Mouse (Mus musculus) large intestine, adult 2 months (tissue): Measurements from ENCODE around the gene H2al1e. TPM values are rescaled to one million over a fixed set of nuclear protein-coding genes. Genes with fewer than 3 reads are reported as not detected.

Experiments
- DNase-seq: peaks from one replicate; pipeline ENCODE4 v3.0.0-alpha.2; 2012; ENCODE audit warnings: low read depth, low spot score
- WGBS: fragments of 180-500 bp; shearing (Covaris S2); methylation state at CpG from one replicate; pipeline ENCODE4 v1.1.7; 2018; 5-methylcytosine and 5-hydroxymethylcytosine counted together
- polyA plus RNA-seq: library from polyadenylated mRNA; depleted of rRNA; stranded (reverse); fragments of >200 nt; gene quantifications from 2 replicates; pipeline ENCODE4 v1.2.3, GENCODE M21; 2012; rRNA removed

H2al1e gene
- polyA plus RNA-seq, 1 experiment: not detected

DNA sequence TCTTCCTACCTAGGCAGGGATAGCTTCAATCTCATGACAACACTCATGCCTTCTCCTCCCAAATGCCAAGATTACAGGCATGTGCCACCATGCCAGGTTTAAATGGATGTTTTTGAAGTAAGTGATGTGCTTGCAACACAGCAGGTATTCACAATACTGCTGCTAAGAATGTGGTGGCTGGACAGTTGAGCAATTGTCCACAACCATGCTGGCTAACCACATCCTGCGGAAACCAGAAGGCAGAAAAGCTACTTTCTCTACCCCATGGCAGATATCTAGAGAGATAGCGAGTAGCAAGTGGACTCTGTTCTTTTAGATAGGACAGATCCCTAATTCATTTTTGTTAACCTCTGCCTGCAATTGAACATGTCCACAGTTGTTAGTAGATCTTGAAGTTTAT lies 49.5 kb downstream of the H2al1e start:
- 82% methylated on average over 2 of the region's 2 CpGs for WGBS
- DNase-seq: no peak

Other genes starting within 250 kb of the H2al1e start
- gene H2al1a, start 12.7 kb upstream of the H2al1e start, polyA plus RNA-seq: not detected in 2 replicates
- gene H2al1b, start 9.5 kb upstream of the H2al1e start, polyA plus RNA-seq: not detected in 2 replicates
- not detected in 2 replicates for gene H2al1c, start 6.3 kb upstream of the H2al1e start, polyA plus RNA-seq
- not detected in 2 replicates for gene H2al1d, start 3.1 kb upstream of the H2al1e start, polyA plus RNA-seq
- not detected in 2 replicates for gene H2al1f, start 3.2 kb downstream of the H2al1e start, polyA plus RNA-seq
- gene H2al1g, start 6.3 kb downstream of the H2al1e start, polyA plus RNA-seq: not detected in 2 replicates
- not detected in 2 replicates for gene H2al1h, start 9.6 kb downstream of the H2al1e start, polyA plus RNA-seq
- not detected in 2 replicates for gene H2al1i, start 12.7 kb downstream of the H2al1e start, polyA plus RNA-seq
- gene H2al1j, start 15.9 kb downstream of the H2al1e start, polyA plus RNA-seq: not detected in 2 replicates